Mouse (Mus musculus) limb, embryonic 15.5 days (tissue): ENCODE measurements around the gene Gm8994. TPM values are rescaled to one million over a fixed set of nuclear protein-coding genes. Genes with fewer than 3 reads are reported as not detected.

Experiments used
- ATAC-seq: fragments of 200-750 bp; cut with Nextera tagmentation; 2 replicates; pipeline ENCODE4 v1.8.0; 2017; ENCODE audit warnings: low read depth, moderate TSS enrichment; ENCODE audit not compliant: insufficient number of reproducible peaks, low FRiP score, low TSS enrichment
- H3K27ac ChIP-seq: fragments of 300-500 bp; sonication (generic); 2 replicates; pipeline ENCODE4 v1.5.1; 2015; ENCODE audit warnings: moderate library complexity, mild to moderate bottlenecking, inconsistent platforms
- H3K27me3 ChIP-seq: fragments of 300-500 bp; sonication (generic); 2 replicates; pipeline ENCODE4 v1.6.1; 2015; ENCODE audit warnings: inconsistent platforms
- H3K36me3 ChIP-seq: fragments of 300-500 bp; sonication (generic); 2 replicates; pipeline ENCODE4 v1.6.1; 2015; ENCODE audit warnings: inconsistent platforms
- H3K4me1 ChIP-seq: fragments of 300-500 bp; sonication (generic); 2 replicates; pipeline ENCODE4 v1.6.1; 2015; ENCODE audit warnings: inconsistent platforms
- H3K4me2 ChIP-seq: fragments of 300-500 bp; sonication (generic); 2 replicates; pipeline ENCODE4 v1.6.1; 2015; ENCODE audit warnings: mild to moderate bottlenecking, inconsistent platforms
- H3K4me3 ChIP-seq: fragments of 300-500 bp; sonication (generic); 2 replicates; pipeline ENCODE4 v1.5.1; 2015; ENCODE audit warnings: mild to moderate bottlenecking, inconsistent platforms
- H3K9ac ChIP-seq: fragments of 300-500 bp; sonication (generic); 2 replicates; pipeline ENCODE4 v1.6.1; 2015; ENCODE audit warnings: inconsistent platforms
- H3K9me3 ChIP-seq: fragments of 300-500 bp; sonication (generic); 2 replicates; pipeline ENCODE4 v1.6.1; 2016; ENCODE audit warnings: inconsistent platforms
- WGBS: fragments of 180-500 bp; shearing (Covaris S2); methylation state at CpG from one replicate; pipeline ENCODE4 v1.1.7; 2015; 5-methylcytosine and 5-hydroxymethylcytosine counted together
- polyA plus RNA-seq: library from polyadenylated mRNA; unstranded; fragments of >200 nt; fragmentation: Nextera tagmentation; extraction: Ambion mirVana; gene quantifications from 2 replicates; pipeline ENCODE4 v1.2.1, GENCODE M21; 2015

The Gm8994 gene
- polyA plus RNA-seq, 1 experiment from 2014 or later = not detected

DNA sequence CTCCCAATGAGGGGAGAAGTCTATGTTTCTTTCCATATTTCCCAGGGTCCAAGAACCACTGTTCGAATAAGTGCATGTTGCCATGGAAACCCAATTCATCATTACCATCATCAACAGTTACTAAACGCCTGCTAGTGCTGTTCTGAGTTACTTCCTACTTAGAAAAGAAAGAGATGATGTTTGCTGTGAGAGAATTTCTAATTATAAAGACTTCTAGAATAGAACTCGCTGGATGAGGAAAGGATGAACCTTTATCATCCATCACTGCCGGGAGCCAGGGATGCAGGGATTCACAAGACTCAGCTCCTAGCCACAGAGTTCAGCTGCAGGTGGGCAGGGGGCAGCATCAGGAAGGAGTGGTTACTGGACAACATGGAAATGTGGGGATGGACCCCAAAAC is 36.7 kb downstream of the Gm8994 start:
- Histone ChIP-seq H3K9me3 (no peaks in the 10 kb centered on the region), H3K27ac (no peak overlapping the region), H3K36me3 (no peaks in the 10 kb centered on the region), H3K4me1 (no peaks in the 10 kb centered on the region), H3K27me3 (no peaks in the 10 kb centered on the region), H3K4me2 (no peak overlapping the region), H3K9ac (no peak overlapping the region), H3K4me3 (no peak overlapping the region)
- no peak for ATAC-seq
- WGBS = 82% methylated on average over 4 of the region's 4 CpGs

DNA sequence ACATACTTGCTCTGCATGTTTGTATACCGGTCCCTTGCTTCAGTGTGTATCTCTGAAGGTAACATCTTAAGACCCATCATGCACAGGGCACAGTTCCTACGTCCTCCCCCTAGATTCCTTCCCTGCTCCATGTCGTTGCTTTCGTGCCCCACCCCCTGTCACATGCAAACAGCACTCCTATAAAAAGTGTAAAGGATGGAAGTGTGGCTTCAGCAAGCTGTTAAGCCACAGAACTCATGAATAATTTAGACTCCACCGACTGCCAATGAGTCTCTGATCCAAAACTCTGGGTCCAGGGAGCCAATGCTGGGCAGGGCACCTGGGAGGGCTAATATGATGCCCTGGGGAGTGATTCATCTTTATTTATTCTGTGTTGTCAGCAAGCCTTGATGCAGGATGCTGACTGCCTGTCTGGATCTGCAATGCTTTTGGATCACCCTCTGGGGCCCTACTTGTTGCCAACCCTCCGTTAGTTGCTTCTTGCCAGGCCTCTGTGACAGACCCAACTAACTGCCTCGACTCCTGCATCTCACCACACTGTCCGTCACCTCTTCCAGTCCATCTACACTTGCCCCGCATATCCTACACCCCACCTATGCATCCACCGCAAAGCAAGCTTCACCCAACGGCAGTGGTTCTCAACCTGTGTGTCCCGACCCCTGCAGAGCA is 37.2 kb downstream of the Gm8994 start:
- ATAC-seq = no peak

DNA sequence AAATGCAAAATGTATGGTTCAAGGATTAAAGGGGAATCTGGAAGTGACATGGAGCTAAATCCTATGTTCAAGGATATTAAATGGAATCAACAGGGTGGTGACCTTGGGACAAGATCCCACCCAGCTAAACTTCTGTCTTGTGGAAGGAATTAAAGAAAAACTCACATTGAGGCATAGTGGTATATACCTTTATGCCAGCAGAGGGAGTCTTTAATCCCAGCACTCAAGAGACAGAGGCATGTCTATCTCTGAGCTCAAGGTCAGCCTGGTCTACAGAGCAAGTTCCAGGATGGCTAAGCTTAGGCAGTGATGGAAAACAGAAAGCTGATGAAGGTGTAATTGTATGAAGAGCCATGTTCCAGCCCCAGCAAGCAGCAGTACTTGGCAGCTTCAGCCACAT is 48.8 kb downstream of the Gm8994 start:
- H3K9me3 ChIP-seq = no peaks in the 10 kb centered on the region
- H3K36me3 ChIP-seq = no peaks in the 10 kb centered on the region
- no peak for ATAC-seq
- no peak overlapping the region for H3K4me2 ChIP-seq
- H3K4me3 ChIP-seq = no peak overlapping the region
- no peaks in the 10 kb centered on the region for H3K27me3 ChIP-seq
- no peak overlapping the region for H3K9ac ChIP-seq
- H3K4me1 ChIP-seq = no peaks in the 10 kb centered on the region
- H3K27ac ChIP-seq = no peak overlapping the region

More for the DNA sequence above, 37.2 kb downstream of the Gm8994 start:
- Histone ChIP-seq H3K4me3 (no peak overlapping the region), H3K36me3 (no peaks in the 10 kb centered on the region), H3K9ac (no peak overlapping the region), H3K27me3 (no peaks in the 10 kb centered on the region), H3K9me3 (no peaks in the 10 kb centered on the region), H3K27ac (no peak overlapping the region), H3K4me1 (no peaks in the 10 kb centered on the region), H3K4me2 (no peak overlapping the region)
- 68% methylated on average over 12 of the region's 12 CpGs for WGBS

Other genes with a start within 250 kb of the Gm8994 start
- 3.2 and 3.7 TPM in 2 replicates for gene Grin2b, start 154.0 kb upstream of the Gm8994 start, polyA plus RNA-seq
- not detected in 2 replicates for gene E330021D16Rik, start 88.0 kb downstream of the Gm8994 start, polyA plus RNA-seq
- gene Atf7ip, start 178.6 kb downstream of the Gm8994 start, polyA plus RNA-seq = 35.2 and 36.4 TPM in 2 replicates